Mouse (Mus musculus): ENCODE measurements around the gene Tcf15.

Gene Tcf15

DNA sequence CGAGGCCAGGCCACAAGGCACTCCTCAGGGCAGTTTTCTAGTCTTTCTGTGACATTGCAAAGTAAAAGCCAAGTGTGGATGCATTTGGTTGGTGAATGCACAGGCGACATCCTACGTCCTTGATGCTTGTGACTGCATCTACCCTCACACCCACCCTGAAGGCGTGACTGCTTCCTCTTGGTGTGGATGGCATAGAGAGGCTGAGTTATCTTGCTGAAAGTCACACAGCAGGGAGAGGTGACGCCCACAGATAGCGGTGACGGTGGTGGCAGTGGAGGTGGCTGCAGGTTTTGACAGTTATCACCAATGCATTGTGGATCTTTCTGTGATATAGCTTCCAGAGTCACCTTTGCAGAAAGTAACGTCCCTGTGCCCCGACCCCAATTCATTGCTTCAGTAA lies 20.5 kb upstream of the Tcf15 start:
- no peak for DNase-seq (ENCODE audit: extremely low spot score)

DNA sequence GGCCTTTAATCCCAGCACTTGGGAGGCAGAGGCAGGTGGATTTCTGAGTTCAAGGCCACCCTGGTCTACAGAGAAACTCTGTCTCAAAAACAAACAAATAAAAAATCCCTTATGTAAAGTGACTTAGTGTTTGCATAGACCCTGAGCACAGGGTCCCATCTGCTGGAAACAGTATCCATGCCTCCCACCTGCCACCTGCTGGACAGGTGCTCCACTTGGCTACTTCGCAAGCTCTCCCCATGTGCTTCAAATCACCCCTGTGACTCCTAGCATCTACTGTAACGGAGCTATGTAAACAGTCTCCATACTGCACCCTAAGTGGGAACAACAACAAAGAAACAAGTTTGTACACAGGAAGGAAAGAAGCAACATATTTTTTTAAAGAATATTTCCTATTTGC lies 14.8 kb upstream of the Tcf15 start:
- DNase-seq (ENCODE audit: extremely low spot score): no peak

DNA sequence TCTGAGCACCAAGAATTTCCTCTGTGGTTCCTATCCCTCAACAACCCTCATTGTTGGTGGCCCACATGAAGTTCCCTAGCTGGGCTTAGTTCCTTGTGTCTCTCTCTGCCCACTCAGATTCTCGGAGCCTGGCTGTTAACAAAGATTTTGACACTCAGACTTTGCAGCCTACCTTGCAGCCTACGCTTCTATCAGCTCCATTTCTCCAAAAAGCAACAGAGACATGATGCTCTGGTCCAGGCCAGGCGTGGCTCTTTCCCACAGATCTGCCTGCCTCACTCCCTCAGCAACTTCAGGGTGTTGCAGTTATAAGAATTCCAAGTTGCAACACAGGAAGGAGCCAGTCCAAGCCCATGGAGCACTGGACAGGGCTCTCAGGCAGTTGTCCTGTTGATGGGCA lies 13.6 kb upstream of the Tcf15 start:
- DNase-seq (ENCODE audit: extremely low spot score): no peak

DNA sequence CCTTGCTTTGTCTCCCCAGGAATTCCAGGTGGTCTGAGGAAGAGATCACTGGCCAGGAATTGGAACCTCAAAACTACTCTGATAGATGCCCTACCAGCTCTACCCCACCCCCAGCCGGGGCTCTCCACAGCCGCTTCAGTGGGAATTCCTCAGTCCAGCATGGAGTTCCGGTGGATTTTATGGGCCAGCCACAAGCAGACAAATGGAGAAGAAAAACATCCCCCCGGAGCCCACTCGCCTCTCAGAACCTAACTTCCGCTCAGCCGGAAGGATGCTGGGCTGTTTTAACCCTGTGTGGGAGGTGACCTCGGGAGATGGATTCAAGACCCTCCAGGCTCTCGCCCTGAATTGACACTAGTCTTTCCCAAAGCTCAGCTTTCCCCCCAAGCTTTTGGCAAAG lies 11.3 kb upstream of the Tcf15 start:
- DNase-seq (ENCODE audit: extremely low spot score): no peak

DNA sequence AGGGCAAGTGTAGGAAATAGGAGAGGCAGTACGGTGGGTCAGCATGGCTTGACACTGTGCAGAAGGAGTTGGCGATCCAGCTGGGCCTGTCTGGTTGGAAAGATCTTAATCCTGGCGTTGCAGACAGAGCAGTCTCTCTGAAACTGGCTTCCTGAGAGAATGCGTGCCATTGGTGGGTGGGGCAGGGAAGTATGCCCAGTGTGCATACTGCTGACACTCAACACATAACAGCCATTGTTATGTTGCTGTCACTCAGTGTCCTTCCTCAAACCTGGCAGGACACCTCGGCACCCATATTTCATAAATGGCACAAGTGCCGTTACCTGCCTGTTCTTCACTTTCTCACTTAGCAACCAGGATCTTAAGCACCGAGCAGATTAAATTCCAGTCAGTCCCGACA lies 10.7 kb upstream of the Tcf15 start:
- no peak for DNase-seq (ENCODE audit: extremely low spot score)

DNA sequence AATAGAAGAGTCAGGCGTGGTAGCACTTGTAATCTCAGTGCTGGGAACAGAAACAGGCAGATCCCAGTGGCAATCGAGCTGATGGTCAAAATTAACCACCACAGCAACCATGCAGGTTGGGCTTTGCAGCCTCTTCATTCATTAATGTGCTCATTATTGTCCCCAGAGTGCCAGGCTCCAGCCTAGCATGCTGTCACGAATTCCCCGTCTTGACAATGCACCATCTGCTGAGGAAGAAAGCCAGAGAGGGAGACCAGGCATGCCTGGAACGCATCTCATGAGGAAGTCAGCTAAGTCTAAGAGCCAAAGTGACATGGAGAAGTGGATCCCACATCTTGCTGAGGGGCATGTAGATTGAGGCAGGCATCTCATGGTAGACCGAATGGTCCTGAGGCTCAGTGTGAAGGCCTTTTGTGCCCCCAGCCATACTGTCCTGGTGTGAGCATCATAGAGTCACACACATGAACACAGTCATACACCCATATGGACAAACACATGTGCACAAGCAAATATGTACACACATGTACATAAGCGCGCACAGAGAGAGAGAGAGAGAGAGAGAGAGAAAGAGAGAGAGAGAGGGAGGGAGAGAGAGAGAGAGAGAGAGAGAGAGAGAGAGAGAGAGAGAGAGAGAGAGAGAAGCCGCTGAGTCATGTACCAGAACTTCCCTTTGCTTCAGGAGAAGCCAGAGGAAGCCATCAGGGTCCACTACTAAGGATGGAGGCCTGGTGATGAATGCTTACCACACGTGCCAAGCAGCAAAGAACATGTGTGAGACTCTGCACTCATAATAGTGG lies 4.0 kb upstream of the Tcf15 start:
- DNase-seq (ENCODE audit: extremely low spot score): no peak

DNA sequence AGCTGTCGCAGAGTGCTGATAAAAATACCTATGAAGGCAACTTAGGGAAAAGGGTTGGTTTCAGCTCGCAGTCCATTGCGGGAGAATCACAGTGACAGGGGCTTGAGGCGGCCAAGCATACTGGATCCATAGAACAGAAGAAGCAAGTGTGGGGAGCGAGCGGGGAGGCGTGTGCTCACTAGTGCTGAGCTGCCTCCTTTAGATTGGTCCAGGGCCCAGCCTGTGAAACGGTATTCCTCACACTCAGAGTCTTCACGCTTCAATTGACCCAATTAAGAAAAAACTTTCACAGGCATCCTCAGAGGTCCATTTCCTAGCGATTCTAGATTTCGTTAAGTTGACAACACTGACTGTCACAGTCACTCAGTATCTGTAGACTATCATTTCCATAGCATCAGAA lies 2.4 kb upstream of the Tcf15 start:
- DNase-seq (ENCODE audit: extremely low spot score): no peak

DNA sequence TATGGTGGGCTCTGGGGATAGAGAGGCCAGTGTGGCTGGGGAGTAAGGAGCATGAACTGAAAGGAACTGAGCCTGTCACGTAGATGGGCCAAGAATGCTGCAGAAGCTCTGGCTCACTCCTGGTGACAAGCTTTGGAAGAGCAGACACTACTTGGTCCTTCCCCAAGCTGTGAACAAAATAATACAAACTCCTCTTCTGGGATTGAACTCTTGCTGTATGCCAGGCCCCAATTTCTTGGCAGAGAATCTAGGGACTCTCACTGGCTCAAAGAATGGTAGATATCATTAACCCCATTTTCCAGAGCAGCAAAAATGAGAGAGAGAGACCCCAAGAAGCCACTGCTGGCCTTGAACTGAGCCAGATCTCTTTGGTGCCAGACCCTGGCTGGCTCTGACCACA lies 1.9 kb upstream of the Tcf15 start:
- DNase-seq (ENCODE audit: extremely low spot score): no peak

DNA sequence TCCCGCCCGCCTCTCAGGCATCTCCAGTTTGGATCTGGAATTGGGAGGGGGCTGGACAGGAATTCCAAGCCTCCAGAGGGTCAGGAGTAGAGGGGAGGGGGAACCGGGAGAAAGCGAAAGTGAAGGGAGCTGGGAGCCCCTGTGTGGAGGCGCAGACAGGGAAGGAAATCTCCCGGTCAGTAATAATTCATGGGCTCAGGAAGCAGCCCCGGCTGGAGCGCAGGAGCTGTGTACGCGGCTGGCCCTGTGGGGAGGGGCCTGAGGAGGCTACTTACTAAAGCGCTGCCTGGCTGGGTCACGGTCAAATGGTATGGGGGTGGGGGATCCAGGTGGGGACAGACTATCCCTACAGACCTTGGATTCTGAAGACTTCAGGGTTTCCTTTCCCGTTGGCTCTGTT lies 1.3 kb upstream of the Tcf15 start:
- DNase-seq (ENCODE audit: extremely low spot score): peak; percentile 66

DNA sequence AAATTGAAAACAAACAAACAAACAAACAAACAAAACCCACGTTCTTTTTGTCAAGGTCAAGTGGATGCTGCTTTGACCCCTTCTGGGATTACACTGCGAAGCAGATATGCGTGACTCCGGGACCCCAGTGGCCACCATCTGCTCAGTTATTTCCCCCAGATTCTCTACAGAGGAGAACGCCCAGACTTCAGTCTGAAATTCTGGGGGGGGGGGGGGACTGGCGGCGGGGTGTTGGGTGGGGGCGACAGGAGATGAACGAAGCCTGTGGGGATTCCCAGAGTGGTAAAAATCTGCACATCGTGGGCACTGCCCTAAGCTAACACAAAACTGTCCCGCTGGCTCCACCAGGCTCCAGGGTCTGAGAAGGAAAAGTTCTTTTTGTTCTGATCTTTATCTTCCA lies 790 bp upstream of the Tcf15 start:
- no peak for DNase-seq (ENCODE audit: extremely low spot score)

DNA sequence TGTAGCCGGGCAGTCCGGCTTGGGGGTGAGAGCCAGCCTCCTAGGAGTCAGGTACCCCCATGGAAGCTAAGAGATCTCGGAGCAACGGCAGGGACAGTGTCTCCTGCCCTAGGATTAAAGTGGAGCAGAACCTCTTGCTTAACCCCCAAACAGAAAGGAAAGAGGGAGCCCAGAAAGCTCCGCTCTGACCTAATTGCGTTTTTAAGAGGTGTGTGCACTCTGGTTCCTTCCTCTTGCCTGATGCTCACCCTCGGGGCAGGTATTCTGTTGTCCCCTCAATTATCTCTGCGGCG lies 743 bp downstream of the Tcf15 start:
- no peak for DNase-seq (ENCODE audit: extremely low spot score)

DNA sequence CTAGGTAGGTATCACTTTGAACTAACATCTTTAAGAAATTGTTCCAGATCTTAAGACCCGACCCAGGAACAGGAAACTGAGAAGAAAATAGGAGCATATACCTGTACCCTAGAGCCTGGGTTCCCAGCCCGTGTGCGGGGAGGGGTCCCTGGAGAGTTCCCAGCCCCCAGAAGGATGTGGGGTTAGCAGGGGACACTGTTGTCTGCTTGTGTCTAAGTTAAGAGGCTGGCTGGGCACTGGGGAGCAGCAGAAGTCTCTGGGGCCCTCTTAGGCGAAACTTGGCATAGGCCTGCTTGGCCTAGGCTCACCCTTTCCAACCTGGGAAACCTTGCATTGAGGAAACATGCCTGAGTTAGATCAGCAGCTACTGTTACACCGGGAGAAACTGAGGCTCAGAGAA lies 1.1 kb downstream of the Tcf15 start:
- DNase-seq (ENCODE audit: extremely low spot score): no peak

DNA sequence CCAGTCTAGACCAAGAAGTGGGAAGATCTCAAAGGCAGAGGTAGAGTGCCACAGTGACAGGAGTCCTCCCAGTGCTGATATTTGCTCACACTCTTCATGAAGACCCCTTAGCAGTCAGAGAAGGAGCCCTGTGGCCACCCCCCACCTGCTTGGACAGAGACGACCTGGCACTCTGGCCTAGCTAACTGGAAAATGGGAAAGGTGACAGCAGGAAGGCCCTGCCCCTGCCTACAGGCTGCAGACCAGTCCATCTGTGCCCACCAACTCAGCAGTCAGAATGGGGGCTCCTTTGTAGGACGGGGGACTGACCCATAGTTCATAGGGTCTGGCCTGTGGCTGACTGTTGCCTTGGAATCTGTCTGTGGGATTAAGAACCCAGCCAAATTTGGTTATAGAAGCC lies 2.4 kb downstream of the Tcf15 start:
- DNase-seq (ENCODE audit: extremely low spot score): no peak

DNA sequence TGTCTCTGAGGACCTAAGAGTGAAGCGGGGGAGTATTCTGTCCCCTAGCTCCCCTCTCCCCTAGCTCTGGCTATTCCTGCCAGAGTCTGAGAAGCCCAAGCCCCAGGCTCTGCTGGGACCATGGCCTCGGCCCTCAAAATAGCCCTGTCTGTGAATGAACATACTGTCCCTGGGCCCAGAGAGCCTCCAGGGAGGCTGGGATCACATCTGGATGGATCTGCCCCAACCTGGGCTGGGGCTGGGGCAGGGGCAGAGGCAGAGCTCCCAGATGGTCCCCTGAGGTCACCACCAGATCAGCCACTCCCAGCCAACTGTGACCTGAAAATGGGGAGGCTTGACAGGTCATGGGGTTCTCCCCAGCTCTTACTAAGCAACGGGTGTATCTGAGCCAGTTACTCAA lies 3.7 kb downstream of the Tcf15 start:
- DNase-seq (ENCODE audit: extremely low spot score): no peak

DNA sequence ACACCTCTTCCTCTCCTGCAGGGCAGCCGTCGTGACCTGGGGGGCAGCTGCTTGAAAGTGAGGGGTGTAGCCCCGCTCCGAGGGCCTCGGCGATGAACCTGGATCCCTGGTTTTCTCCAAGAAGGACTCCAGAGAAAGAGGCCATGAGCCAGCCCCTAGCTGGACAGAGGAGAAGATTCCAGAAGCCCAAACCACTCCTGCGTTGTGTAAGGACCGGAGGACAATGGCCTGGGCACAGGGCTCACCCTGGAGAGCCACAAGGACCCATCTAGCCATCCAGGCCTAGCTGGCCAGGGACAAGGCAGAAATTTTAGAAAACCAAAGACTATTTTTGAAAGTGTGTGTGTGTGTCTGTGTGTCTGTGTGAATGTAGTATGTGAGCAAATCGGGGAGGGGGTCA lies 5.3 kb downstream of the Tcf15 start:
- no peak for DNase-seq (ENCODE audit: extremely low spot score)

DNA sequence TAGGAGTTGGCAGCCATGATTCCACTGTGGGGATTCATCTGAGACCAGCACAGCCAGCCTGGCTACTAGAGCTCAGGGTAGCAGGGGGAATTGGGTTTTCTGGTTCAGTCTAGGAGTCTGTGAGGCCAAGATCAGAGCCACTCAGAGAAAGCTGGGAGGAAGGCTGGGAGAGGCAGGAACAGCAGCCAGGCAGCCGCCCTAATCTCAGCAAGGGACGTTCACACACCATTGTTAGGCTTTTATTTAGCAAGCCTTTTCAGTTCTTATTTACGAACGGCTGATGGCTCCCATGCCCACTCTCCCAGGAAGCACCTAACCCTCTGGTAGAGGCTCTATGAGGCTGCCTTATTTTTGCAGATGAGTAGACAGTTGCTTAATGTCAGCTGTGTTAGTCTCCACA lies 6.5 kb downstream of the Tcf15 start:
- DNase-seq (ENCODE audit: extremely low spot score): no peak

DNA sequence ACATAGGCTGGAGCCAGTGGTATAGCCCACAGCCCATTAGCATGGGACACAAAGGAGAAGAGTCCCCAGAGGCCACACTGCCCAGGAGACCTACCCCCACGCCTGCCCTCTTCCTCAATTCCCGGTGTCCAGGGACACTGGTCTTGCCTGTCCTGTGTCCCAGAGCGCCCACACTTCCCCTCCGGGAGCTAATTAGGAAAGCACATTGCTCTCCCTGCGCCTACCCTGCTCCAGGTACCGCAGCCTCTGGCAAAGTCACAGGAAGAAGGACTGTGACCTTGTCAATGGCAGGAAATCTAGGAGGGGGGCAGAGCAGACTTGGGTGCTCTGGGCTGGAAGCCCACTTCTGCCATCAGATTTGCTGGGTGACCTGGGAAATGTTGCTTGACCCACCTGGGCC lies 7.0 kb downstream of the Tcf15 start:
- DNase-seq (ENCODE audit: extremely low spot score): no peak

DNA sequence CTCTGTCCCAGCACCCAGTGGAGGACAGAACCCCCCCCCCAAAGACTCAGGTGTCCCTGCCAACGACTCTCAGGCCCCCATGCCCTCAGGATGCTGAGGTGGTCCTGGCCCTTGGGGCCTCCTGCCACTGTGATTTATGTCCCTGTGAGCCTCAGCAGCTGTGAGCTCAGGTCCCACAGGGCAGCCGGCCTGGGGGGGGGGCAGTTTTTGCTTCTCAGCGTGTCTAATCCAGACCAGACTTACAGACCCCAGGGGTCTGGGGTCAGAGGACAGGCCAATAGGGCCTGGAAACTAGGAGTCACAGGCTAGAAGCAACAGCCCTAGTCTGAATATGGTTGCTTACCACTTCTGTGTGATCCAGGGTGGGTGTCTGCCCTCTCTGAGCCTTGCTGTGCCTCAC lies 10.0 kb downstream of the Tcf15 start:
- DNase-seq (ENCODE audit: extremely low spot score): peak; percentile 37

DNA sequence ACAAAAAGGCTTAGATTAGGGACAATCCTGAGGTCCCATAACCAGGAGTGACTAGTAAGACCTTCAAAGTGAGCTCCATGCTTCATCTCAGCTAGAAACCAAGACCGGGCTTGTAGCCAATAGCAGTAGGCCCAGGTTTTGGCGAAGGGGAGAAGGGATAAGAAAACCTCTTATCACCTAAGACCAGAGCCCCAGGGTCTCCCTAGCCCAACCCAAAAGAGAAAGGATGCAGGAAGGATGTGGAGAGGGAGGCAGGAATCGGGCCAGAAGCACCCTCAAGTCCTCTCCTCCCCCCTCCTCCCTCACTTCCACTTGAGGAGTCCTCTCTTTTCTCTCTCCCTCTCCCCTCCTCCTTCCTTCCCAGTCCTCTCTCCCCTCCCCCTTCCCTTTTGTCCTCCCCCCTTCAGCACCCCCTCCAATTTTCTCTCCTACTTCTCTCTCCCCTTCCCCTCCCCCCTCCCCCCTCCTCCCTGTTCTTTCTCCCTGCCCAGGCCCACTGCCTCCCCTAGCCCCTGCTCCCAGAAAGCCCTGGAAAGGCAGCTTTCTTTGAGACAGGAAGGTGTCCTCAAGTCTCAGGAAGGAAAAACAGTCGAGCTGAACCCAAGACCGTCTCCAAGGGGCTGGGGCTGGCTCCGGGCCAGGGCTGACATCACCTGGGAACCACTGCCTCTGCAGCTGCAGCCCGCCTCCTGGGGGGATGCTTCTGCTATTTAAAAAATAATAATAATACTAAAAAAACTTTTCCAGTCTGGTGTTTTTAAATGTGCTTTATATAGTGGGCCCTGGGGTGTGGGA lies 12.2 kb downstream of the Tcf15 start:
- no peak for DNase-seq (ENCODE audit: extremely low spot score)

DNA sequence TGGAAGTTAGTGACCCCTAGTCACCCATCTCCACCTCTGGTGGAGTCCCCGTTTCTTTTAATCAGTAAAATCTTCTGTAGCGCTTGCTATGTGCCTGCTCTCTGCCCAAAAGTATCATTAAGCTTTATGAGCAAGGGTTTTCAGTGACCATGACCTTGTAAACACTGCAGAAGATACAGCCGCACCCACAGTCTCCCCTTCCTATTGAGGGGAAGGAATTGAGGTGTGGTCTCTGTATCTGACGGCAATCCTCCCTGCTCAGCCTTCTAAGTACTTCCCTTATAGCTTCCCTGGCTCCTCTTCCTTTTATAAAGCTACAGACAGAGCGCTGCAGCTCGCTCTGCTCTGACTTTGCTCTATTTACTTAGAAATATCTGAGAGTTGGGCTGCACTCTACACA lies 13.1 kb downstream of the Tcf15 start:
- DNase-seq (ENCODE audit: extremely low spot score): no peak

DNA sequence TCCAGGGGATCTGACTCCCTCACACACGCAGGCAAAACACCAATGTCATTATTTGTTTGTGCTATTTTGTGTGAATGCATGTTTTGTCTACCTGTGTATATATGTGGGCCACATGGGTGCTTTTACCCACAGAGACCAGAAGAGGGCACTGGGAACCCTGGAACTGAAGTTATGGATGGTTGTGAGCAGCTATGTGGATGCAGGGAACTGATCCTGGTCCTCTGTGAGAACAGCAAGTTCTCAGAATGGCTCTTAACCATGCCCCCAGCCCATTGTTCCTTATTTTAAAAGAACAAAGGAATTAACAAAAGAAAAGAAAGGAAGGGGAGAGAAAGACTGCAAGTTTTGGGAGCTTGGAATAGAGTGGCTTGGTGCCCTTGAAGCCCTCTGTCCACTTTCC lies 16.1 kb downstream of the Tcf15 start:
- DNase-seq (ENCODE audit: extremely low spot score): no peak

DNA sequence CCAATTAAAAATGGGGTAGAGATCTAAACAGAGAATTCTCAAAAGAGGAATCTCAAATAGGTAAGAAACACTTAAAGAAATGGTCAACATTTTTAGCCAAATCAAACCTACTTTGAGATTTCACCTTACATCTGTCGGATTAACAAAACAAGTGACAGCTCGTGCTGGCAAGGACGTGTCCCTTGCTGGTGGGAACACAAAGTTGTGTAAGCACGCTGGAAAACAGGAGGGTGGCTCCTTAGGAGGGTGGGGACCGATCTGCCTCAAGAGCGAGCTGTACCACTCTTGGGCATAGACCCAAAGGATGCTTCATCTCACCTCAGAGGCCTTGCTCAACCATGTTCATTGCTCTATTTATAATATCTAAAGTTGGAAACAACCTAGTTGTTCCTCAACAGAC lies 22.9 kb downstream of the Tcf15 start:
- no peak for DNase-seq (ENCODE audit: extremely low spot score)

DNA sequence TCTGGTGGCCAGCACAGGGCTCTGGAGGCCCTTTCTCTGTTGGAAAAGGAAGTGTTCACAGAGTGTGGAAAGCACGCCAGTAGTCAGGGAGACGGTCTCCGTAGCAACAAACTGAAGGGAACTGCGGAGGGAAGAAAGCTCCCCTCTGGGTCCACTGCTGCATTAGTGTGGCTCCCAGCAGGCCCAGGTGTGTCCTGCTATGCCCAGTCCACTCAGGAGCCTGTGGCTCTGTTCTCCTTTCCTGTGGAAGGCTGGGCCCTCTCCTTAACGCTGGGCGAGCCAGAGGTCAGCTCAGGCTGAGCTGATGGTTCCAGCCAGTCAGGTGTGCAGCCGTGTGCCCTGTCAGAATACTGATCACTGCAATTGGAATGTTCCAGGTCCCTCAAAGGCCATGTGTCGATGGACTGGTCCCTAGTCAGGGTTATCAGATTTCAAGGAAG lies 24.5 kb downstream of the Tcf15 start:
- DNase-seq (ENCODE audit: extremely low spot score): peak; percentile 40

DNA sequence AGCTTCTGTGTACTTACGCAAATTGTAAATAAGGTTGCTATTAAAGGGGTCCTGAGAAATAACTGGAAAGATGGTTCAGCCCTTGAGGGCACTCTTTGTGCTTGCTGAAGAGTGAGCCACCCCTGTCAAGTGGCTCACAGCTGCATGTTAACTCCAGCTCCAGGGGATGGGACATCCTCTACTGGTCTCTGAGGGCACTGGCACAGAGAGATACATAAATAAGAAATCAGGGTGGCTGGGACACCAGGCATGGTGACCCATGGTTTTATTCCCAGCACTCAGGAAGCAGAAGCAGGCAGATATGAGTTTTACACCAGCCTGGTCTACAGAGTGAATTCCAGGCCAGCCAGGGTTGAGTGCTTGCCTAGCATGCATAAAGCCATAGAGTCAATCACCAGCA lies 26.0 kb downstream of the Tcf15 start:
- no peak for DNase-seq (ENCODE audit: extremely low spot score)

Data from embryo, embryonic 9.5 days (tissue).